Mouse (Mus musculus) thymus, postnatal 10 days (tissue): Measurements from ENCODE around the gene Prr9.
A peak's percentile ranks its signal among the peaks of the same experiment; 100 is the strongest.

Source experiments
- DNase-seq, 2 experiments: peaks; one replicate each; pipeline ENCODE4 v3.0.0; 2021; ENCODE audit warnings: low spot score in 2 of 2

The Prr9 gene

GRCm38 (mm10) chr3:92123847-92124246, at the start of gene Prr9:
Gene Prr9, minus strand, starts transcription at chr3:92123947.
- DNase-seq, result no peak

- no peak for DNase-seq
Observed at GRCm38 (mm10) chr3:92169847-92170246, 46.1 kb upstream of the Prr9 start.

- no peak for DNase-seq
Observed at GRCm38 (mm10) chr3:92153322-92153721, 29.6 kb upstream of the Prr9 start.

- DNase-seq, result no peak
Observed at GRCm38 (mm10) chr3:92150631-92151277, 27.0 kb upstream of the Prr9 start.

GRCm38 (mm10) chr3:92147913-92148312, 24.2 kb upstream of the Prr9 start:
- no peak for DNase-seq

GRCm38 (mm10) chr3:92147420-92147819, 23.7 kb upstream of the Prr9 start:
- no peak for DNase-seq

- DNase-seq, result no peak
Observed at GRCm38 (mm10) chr3:92142644-92143043, 18.9 kb upstream of the Prr9 start, which contains the start of gene Lelp1. Gene Lelp1, minus strand, starts transcription at chr3:92142744.

- no peak for DNase-seq
Observed at GRCm38 (mm10) chr3:92120902-92121301, 2.8 kb downstream of the Prr9 start.

- no peak for DNase-seq
Observed at GRCm38 (mm10) chr3:92117930-92118329, 5.8 kb downstream of the Prr9 start.

GRCm38 (mm10) chr3:92111526-92111925, 12.2 kb downstream of the Prr9 start:
- no peak for DNase-seq

- no peak for DNase-seq
Observed at GRCm38 (mm10) chr3:92110790-92111189, 13.0 kb downstream of the Prr9 start.

GRCm38 (mm10) chr3:92106582-92106981, 17.2 kb downstream of the Prr9 start:
- no peak for DNase-seq

- no peak for DNase-seq
Observed at GRCm38 (mm10) chr3:92083042-92083441, 40.7 kb downstream of the Prr9 start, which contains the start of gene Lor. Gene Lor, minus strand, starts transcription at chr3:92083142.

GRCm38 (mm10) chr3:92081285-92081931, 42.3 kb downstream of the Prr9 start:
- peak; percentile 15 to 16 for DNase-seq

GRCm38 (mm10) chr3:92080462-92081284, 43.1 kb downstream of the Prr9 start:
- DNase-seq, result peak; percentile 8 to 11
